Mouse (Mus musculus): ENCODE data around the gene Zfand2a. TPM values are rescaled to one million over a fixed set of nuclear protein-coding genes. Genes with fewer than 3 reads are reported as not detected.
A peak's percentile ranks its signal among the peaks of the same experiment; 100 is the strongest.

Zfand2a gene
- polyA plus RNA-seq, 1 experiment, result 11.9 TPM

DNA sequence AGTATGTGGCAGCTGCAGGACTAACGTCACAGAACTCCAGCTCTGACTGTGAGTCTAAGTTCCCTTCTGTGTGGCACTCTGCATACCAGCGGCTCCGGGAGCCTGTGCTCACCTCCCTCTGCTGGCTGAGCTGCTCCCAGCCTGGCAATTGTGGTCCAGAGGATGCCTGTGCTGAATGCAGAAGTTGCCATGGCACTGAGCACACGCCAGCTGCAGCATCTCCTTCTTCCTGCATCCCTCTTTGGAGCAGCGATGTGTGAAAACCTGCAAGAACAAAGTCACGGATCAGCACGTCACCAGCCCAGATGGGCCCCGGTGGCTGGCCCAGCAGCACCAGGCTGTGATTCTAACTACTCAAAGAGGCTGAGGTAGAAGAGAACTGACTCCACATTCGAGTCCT lies 9.6 kb downstream of the Zfand2a start:
- 84% methylated on average over 9 of the region's 9 CpGs for WGBS
- no peak for DNase-seq (ENCODE audit: low read depth, low spot score)

DNA sequence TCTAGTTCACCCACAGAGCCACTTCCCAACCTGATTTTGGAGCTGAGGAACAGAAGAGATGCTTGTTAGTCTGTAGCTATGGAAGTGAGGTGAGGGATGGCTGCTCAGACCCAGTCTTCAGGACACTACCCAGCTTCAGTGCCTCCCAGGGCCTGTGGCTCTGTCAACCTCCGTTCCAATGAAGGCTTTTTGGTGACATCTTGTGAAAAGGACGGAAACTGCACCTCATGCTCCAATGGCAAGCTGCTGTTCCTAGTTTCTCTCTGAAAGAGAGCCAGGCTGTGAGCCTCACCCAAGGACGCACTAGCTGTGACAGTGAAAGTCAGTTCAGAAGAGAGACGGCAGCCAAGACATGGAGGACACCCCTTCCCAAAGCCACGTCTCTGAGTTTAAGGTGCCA lies 16.4 kb downstream of the Zfand2a start:
- WGBS, result 50% methylated on average over 5 of the region's 5 CpGs
- no peak for DNase-seq (ENCODE audit: low read depth, low spot score)

DNA sequence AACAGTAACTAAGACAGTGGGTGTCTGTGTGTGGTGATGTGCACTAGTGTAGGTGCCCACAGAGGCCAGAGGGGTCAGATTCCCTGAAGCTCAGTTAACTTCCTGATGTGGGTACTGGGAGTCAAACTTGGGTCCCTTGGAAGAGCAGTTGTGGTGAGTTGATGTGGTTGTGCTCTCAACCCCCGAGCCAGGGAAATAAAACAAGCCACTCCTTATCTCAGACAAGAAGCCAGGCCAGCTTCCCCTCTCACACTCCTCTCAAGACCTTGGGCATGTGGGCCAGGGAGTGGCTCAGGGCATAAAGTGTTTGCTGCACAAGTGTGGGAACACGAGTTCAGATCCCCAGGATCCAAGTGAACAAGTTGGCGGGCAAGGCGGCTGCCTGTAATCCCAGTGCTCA lies 17.5 kb downstream of the Zfand2a start:
- no peak for DNase-seq (ENCODE audit: low read depth, low spot score)
- WGBS, result 58% methylated on average over 4 of the region's 4 CpGs

DNA sequence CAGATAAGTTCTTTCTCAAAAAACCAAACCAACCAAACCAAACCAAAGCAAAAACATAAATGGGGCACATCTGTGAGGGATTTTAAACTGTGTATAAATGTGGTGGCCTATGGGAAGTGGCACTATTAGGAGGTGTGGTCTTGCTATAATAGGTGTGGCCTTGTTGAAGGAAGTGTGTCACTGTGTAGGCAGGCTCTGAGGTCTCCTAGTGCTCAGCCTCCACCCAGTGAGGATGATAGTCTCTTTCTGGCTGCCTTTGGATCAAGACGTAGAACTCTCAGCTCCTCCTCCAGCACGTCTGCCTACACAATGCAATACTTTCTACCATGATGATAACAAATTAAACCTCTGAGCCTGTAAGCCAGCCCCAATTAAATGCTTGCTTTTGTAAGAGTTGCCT lies 18.0 kb downstream of the Zfand2a start:
- DNase-seq (ENCODE audit: low read depth, low spot score), result no peak
- 49% methylated on average over 2 of the region's 2 CpGs for WGBS

DNA sequence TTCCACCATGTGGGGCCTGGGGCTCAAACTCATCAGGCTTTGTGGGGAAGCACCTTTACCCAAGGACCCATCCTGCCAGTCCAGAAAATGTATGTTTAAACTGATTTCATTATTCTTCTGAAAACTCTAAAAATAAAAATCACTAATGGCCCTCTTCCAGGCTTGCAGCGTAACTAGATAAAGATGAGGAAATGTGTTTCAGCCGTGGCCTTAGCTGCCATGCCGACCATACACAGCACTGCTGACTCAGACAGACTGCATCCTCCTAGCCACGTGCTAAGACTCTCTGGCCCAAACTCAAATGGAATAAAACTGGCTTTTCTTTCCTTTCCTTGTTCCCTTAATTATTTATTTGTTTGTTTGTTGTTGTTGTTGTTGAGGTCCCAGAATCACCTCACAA lies 19.5 kb downstream of the Zfand2a start:
- no peak for DNase-seq (ENCODE audit: low read depth, low spot score)
- 19% methylated on average over 4 of the region's 4 CpGs for WGBS

DNA sequence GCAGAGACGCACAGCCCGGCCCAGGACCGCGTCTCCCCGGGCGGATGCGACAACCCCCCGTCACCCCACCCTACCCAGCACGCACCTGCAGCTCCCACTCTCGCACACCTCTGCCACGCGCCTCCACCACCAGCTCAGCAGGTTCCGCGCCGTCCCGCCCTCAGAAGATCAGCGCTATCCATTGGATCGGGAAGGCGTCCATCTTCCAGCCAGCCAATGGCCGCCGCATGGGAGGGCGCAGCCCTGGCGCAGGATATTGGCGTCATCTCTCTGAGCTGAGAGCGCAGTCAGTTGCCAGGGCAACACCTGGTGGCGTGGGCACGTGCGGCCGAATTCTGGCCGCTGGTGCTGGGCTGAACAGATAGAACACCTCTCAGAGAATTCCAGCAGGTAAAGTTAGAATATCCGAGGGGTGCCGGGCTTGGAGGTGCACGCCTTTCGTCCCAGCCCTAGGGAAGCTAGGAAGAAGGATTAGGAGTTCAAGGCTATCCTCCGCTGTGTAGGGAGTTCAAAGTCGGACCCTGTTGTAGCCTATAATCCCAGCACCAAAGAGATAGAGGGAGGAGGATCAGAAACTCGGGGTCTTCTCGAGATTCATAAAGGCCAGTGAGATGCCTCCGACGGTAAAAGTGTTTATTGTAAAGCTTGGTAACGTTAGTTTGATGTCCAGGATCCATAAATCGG lies 23.8 kb downstream of the Zfand2a start, which contains the start of gene 3110082I17Rik:
Gene 3110082I17Rik, minus strand, starts transcription at position 144 of the 684 bp plus-strand sequence.
- peak; percentile 76 for DNase-seq (ENCODE audit: low read depth, low spot score)

DNA sequence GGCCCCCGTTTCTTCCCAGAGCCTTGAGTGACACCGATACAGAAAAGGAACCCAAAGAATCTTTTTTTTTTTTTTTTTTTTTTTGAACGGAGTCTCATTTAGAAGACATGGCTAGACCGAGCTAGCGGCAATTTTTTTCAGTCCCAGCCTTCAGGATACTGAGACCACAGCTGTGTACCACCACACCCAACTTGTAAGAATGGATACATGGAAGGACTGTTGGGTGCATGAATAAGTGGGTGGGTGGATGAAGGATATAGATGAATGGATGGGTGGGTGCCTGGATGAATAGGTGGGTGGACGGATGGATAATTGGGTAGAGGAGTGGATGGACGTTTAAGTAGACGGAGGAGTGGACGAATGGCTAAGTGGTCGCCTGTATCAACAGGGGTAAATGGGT lies 24.4 kb downstream of the Zfand2a start:
- DNase-seq (ENCODE audit: low read depth, low spot score), result no peak
- WGBS, result 7% methylated on average over 10 of the region's 10 CpGs

More for the DNA sequence above, 23.8 kb downstream of the Zfand2a start, which contains the start of gene 3110082I17Rik:
- WGBS, result 5% methylated on average over 42 of the region's 42 CpGs

DNA sequence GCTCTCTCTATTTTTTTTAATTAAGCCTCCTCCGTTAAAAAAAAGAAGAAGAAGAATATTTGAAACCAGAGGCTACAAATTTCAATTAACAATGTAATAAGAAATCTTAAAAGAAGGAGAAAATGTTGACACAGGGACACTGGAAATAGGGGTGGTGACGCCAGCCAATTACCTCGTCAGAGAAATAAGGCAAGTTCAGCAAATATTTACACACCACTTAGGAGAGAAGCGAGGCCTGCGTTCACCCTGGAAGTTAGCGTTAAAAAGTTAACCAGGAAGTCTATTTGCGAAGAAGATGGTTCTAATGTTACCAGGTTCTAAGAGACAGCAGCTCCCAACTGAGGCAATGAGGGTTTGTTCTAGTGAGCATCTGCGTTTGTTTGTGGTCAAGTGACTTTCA lies 27.1 kb downstream of the Zfand2a start:
- peak; percentile 28 for DNase-seq (ENCODE audit: low read depth, low spot score)
- WGBS, result 27% methylated on average over 8 of the region's 8 CpGs

DNA sequence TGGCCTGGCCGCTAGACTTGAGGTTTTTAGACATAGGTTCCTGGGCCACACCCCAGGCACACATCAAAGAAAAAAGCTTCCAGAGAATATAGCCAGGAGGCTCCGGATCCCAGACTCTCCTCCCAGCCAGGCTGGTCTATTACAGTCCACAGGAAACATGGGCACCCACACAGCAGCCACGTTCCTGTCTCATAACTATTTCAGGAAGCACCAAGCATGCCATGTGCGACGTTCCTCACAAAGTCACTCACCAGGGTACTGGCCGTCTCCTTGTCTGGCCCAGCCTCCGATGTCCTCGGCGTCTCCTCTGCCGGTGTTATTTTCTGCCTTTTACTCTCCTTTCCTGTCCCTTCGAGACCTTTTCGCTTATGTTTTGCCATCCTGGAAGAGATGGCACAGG lies 29.2 kb downstream of the Zfand2a start:
- WGBS, result 88% methylated on average over 12 of the region's 12 CpGs
- no peak for DNase-seq (ENCODE audit: low read depth, low spot score)

DNA sequence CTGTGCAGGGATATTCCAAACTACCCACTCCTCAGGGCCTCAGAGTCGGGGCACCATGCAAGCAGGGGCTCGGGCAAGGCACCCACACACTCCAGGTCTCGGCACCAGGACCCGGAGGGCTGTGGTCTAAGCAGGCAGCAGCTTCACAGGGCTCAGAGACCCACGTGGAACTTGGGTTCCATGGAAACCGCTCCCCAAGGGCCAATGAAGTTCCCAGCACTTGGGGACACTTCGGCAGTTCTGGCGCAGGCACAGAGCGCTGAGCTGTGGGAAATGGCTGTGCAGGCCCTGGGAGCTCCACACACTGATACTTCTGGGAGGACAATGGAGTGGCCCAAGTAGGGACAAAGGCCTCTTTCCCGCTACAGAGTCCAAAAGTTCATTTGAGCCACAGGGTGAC lies 31.3 kb downstream of the Zfand2a start:
- WGBS, result 87% methylated on average over 10 of the region's 10 CpGs
- DNase-seq (ENCODE audit: low read depth, low spot score), result no peak

DNA sequence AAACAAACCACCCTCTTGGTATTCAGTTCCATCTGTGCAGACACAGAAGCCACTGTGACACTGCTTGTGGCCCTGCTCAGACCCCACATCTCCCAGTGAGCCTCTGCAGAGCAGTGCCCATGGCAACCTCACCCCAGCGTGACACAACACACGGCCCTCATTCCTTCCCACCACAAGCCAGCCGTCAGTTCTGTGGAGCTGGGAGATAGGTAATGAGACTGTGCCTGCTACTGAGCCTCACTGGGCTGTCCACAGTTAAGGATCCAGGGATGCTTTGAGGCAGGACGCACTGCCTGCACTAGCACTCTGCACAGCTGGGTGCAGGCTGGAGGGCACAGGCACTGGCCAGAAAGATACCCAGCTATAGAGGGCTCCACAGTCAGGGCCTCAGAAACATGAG lies 34.4 kb downstream of the Zfand2a start:
- no peak for DNase-seq (ENCODE audit: low read depth, low spot score)
- WGBS, result 65% methylated on average over 4 of the region's 4 CpGs

DNA sequence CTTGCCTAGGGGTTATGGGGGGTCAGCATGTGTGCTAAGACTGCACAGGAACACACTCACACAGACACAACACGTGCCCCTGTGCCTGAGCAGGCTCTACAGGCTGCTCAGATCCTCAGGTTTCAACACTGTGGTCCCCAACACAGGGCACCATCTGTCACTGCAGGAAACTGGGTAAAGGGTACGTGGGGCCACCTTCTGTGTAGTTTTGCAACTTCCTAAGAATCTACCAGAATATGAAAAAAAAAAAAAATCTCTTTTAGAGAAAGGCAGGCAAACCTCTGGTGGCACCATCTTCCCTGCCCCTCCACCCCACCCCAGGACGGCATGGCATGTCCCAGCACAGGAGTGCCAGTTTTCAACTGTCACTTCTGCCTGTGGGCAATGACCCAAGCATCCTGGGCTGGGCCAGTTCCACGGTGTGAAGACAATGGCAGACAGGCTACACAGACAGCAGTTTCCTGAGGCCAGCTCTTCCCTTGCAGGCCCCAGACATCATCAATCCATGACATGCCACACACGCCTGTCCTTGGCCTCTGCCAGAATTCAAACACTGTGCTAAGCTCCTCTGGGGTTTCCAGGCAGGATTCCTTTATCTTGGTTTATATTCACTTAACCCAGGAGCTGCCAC lies 35.1 kb downstream of the Zfand2a start:
- no peak for DNase-seq (ENCODE audit: low read depth, low spot score)
- WGBS, result 52% methylated on average over 5 of the region's 5 CpGs

DNA sequence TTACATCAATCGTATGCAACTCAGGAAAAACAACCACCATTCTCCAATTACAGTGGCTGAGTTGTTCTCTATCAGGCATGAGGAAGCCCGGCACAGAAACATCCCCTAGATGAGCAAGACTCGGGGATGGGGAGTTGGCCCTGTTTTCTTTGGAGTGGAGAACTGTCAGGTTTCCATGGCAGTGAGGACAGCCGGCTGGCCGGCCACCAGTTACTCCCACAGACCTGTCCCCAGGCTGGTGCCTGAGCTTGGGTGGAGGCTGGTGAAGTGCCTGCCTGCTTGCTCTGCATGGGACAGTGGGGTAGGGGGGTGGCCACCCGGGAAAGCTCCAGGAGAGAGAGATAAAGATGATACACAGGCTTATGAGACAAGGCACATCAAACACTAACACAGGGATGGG lies 36.3 kb downstream of the Zfand2a start:
- 73% methylated on average over 6 of the region's 6 CpGs for WGBS
- DNase-seq (ENCODE audit: low read depth, low spot score), result no peak

DNA sequence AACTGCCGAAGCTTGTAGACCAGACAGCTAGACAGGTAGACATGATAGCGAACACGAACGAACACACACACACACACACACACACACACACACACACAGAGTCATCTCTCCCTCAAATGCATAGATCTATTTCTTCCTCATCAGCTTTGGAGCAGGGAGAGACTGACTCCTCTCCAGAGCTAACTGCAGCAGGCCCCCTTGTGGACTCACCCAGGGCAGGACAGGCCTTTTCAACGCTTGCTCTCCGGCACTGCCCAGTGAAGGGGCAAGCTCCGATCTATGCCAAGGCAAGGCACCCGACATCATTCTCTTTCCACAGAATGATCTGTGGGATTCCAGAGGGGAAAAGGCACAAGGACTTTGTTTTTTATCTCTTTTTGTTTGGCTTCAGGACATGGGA lies 39.1 kb downstream of the Zfand2a start:
- DNase-seq (ENCODE audit: low read depth, low spot score), result no peak
- WGBS, result 80% methylated on average over 8 of the region's 8 CpGs

DNA sequence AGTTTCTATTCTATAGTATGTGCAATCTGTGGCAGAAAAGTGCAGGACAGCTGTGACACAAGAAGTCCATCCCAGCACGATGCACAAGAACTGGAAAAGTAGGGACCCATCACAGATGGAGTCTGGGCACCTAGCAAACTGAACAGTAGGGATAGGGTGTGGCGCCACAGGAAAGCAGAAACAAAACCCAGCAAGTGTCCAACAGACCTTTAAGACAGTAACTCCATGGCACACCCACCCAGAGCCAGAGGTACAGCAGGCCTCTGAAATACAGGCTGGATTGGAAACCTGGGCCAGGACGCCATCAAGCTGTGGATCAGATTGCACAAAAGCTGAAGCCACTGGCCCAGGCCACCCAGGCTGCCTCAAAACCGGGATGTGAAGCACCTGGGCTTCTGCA lies 41.4 kb downstream of the Zfand2a start:
- 47% methylated on average over 4 of the region's 4 CpGs for WGBS
- no peak for DNase-seq (ENCODE audit: low read depth, low spot score)

DNA sequence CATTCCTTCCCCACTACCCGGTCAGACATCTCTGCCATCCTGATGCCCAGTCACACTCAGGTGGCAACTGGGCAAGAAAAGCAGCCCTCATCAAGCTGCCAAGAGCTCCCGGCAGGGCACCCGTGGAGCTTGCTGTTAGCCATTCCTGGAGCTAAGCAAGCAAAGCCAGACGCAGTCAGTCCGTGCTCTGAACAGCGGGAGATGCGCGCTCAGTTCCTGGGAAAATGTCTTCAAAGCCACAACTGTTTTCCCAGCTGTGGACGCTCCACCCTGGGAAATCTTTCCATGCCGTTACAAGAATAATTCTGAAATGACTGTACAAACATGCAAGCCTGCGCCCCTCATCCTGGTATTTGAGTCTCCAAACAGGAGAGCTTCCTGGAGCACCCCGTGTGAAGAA lies 41.9 kb downstream of the Zfand2a start:
- DNase-seq (ENCODE audit: low read depth, low spot score), result no peak
- 34% methylated on average over 12 of the region's 12 CpGs for WGBS

DNA sequence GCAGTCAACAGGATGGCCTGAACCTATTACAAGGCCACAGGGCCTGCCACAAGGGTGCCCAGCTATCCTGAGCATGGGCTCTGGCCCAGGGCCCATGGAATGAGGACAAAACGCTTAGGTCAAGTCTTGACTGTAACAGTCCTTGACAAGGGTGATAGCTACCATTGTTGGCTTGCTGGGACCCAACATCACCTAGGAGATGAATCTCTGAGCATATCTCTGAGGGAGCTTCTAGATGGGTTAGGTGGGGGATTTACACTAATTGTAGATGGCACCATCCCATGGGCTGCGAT lies 42.7 kb downstream of the Zfand2a start:
- 96% methylated on average over 2 of the region's 2 CpGs for WGBS
- DNase-seq (ENCODE audit: low read depth, low spot score), result no peak

DNA sequence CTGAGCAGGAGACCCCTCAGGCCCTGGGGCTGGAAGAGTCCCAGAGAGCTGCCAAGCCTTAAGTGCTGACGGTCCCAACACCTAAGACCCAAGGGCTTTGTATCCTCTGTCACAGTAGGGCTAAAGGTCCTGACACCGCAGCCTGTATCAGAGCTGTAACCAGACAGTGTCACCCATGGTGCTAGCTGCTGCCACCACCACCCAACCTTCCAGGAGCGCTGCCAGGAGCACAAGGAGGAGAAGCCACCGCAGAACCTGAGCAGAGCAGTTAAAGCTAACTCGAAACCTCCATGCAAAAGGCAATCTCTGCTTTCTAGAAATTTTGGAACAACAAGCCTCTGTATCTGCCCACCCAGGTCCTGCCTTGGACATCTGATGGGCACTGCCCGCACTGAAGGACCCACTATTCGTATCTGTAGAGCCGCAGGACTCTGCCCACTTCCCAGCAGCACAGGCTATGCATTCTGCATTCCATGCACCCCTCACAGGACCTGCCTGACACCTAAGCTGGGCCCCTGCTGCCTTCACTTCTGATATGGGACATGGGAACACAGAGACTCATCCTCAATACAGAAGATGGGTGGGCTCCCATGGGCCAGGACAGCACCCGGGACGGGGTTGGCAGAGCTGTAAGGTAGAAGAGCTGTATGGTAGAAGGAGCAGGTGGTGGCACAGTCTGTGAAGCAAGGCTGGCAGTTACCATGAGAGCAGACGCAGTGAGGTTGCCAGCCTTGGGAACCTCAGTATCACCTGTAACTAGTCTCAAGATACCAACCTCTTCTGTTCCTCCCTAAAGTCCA lies 43.2 kb downstream of the Zfand2a start:
- DNase-seq (ENCODE audit: low read depth, low spot score), result no peak
- 95% methylated on average over 11 of the region's 11 CpGs for WGBS

DNA sequence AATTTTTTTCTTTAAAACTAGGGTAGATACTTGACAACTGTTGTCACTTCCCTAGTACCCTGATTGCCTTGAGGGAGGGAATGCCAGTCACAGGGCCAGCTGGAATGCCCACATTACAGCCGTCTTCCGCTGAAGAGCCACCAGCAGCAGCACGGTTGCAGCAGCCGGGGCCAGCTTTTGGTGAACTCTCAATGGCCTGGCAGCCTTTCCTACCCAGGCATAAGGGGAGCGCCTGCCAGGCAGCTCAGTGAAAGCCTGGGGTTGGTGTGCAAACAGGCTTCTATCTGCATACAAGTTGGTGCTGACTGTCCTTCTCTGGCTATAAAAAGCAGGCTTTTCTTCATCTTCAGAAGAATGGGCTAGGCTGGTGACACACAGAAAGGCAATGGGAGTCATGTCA lies 43.9 kb downstream of the Zfand2a start:
- WGBS, result 87% methylated on average over 5 of the region's 5 CpGs
- no peak for DNase-seq (ENCODE audit: low read depth, low spot score)

DNA sequence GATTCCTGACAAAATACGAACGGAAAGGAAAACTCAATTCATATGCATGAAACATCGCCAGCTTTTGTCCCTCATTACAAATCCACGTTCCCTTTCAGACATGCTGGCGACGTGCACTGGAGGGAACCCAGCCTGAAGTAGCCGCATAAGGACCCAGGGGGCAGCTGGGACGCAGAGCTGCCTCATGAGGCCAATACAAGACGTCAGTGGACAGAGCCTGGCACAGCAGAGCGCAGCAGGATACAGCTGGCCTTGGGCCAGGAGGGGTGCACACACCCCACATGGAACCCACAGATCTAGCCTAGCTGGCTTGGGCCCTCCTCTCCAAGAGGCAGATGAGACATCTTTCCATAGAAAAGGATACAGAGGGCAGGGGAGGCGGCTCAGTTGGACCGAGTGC lies 45.9 kb downstream of the Zfand2a start:
- DNase-seq (ENCODE audit: low read depth, low spot score), result no peak
- WGBS, result 82% methylated on average over 12 of the region's 12 CpGs

DNA sequence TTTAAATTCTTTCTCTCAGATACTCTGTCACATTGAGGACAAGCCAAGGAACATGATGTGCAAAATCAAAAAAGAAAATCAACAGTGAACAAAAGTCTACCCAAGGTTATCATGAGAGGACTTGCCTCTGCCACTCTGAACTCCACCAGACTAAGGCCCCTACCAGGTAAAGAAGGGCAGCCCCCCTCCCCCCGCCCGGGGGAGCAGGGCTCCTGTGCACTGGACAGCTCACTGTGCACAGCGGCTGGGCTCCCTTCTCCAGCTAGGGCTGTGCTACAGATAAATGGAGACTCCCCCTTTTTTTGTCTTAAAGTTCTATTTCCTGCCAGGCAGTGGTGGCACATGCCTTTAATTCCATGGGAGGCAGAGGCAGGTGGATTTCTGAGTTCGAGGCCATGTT lies 46.6 kb downstream of the Zfand2a start:
- no peak for DNase-seq (ENCODE audit: low read depth, low spot score)
- WGBS, result 87% methylated on average over 4 of the region's 4 CpGs
